Mouse (Mus musculus) lung, embryonic 15.5 days (tissue): ENCODE measurements around the gene Nfasc. TPM values are rescaled to one million over a fixed set of nuclear protein-coding genes. Genes with fewer than 3 reads are reported as not detected.

Experiments used
- ATAC-seq: fragments of 200-750 bp; cut with Nextera tagmentation; 2 replicates; pipeline ENCODE4 v1.8.0; 2017; ENCODE audit warnings: moderate number of reproducible peaks, borderline replicate concordance; ENCODE audit not compliant: low FRiP score, low TSS enrichment; ENCODE audit errors: extremely low read depth
- H3K27ac ChIP-seq: fragments of 300-500 bp; sonication (generic); 2 replicates; pipeline ENCODE4 v1.5.1; 2015; ENCODE audit warnings: moderate library complexity, mild to moderate bottlenecking, inconsistent platforms
- H3K27me3 ChIP-seq: fragments of 300-500 bp; sonication (generic); 2 replicates; pipeline ENCODE4 v1.6.1; 2015; ENCODE audit warnings: inconsistent platforms
- H3K36me3 ChIP-seq: fragments of 300-500 bp; sonication (generic); 2 replicates; pipeline ENCODE4 v1.6.1; 2015; ENCODE audit warnings: inconsistent platforms
- H3K4me1 ChIP-seq: fragments of 300-500 bp; sonication (generic); 2 replicates; pipeline ENCODE4 v1.6.1; 2015; ENCODE audit warnings: inconsistent platforms
- H3K4me2 ChIP-seq: fragments of 300-500 bp; sonication (generic); 2 replicates; pipeline ENCODE4 v1.6.1; 2015; ENCODE audit warnings: inconsistent platforms, mild to moderate bottlenecking, moderate library complexity
- H3K4me3 ChIP-seq: fragments of 300-500 bp; sonication (generic); 2 replicates; pipeline ENCODE4 v1.5.1; 2015; ENCODE audit warnings: mild to moderate bottlenecking, inconsistent platforms
- H3K9ac ChIP-seq: fragments of 300-500 bp; sonication (generic); 2 replicates; pipeline ENCODE4 v1.6.1; 2015; ENCODE audit warnings: inconsistent platforms
- H3K9me3 ChIP-seq: fragments of 300-500 bp; sonication (generic); 2 replicates; pipeline ENCODE4 v1.6.1; 2016; ENCODE audit warnings: inconsistent platforms
- WGBS: fragments of 180-500 bp; shearing (Covaris S2); methylation state at CpG from one replicate; pipeline ENCODE4 v1.1.7; 2015; 5-methylcytosine and 5-hydroxymethylcytosine counted together
- polyA plus RNA-seq: library from polyadenylated mRNA; unstranded; fragments of >200 nt; fragmentation: Nextera tagmentation; extraction: Ambion mirVana; gene quantifications from 2 replicates; pipeline ENCODE4 v1.2.1, GENCODE M21; 2015

The Nfasc gene
- polyA plus RNA-seq: 0.57 and 0.65 TPM in 2 replicates

DNA sequence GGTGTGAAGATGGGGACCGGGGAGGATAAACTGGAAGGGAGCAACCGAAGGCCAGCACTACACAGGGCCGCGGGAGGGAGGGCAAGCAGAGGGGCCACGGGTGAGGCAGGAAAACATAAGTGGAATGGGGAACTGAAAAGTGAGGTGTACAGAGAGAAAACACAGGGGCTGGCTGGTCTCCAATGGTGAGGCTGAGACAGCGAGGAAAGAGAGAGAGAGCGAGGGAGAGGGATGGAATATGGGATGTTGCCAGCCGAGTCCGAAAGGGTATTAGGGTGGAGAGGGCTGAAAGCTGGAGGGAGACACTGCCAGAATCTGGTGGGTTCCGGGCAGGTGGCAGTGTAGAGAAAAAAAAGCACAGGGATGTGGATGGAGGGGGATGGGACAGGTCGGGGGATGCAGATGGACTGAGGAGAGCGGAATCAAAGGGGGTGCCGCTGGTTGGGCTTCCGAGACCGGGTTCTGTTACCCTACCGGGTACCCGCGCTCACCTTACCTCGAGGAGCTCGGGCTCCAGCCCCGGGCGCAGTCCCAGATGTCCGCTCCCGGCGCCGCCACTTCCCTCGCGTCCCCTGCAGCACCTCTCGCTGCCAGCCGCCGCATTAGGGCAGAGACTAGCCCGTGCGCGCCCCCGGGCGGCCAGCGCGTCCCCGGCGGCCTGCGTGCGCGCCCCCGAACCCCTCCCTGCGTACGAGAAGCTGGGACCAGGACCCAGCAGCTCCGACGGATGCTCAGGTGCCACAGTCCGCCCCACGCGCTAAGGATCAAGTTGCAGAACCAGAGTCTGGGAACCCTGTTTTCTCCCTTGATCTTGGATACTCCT lies at the start of gene Nfasc:
Gene Nfasc (minus strand): TSS at position 623 of the 823 bp plus-strand sequence.
- Histone ChIP-seq H3K27me3 (peaks cover 53% of the 10 kb centered on the region), H3K9me3 (no peaks in the 10 kb centered on the region), H3K9ac (no peak within 1 kb of the TSS), H3K27ac (no peak within 1 kb of the TSS), H3K36me3 (no peaks in the 10 kb centered on the region), H3K4me3 (peak within 1 kb of the TSS; percentile 32), H3K4me1 (peaks cover 6% of the 10 kb centered on the region; the same call in 1 of the 2 replicates), H3K4me2 (peak within 1 kb of the TSS; percentile 61)
- ATAC-seq: peak; percentile 32; the same call in 1 of the 2 replicates
- WGBS: 4% methylated on average over 51 of the region's 51 CpGs

DNA sequence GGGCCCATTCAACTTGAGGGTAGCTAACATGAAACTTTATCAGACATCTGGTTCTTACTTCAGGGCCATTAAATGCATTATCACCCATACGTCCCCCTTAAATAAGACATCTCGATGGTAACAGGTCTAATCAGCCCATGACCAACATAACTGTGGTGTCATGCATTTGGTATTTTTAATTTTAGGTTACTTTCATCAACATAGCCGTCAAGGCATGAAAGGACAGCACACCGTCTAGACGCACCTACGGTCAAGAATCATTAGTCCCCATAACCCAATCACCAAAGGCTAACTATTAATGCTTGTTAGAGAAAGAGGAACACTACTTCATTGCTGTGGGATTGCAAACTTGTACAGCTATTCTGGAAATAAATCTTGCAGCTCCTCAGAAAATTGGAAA lies 49.5 kb upstream of the Nfasc start:
- Histone ChIP-seq H3K36me3 (no peaks in the 10 kb centered on the region), H3K4me1 (no peaks in the 10 kb centered on the region), H3K4me3 (no peak overlapping the region), H3K9me3 (no peaks in the 10 kb centered on the region), H3K9ac (no peak overlapping the region), H3K27me3 (no peaks in the 10 kb centered on the region), H3K4me2 (no peak overlapping the region), H3K27ac (no peak overlapping the region)
- ATAC-seq: no peak
- WGBS: 87% methylated on average over 6 of the region's 6 CpGs

DNA sequence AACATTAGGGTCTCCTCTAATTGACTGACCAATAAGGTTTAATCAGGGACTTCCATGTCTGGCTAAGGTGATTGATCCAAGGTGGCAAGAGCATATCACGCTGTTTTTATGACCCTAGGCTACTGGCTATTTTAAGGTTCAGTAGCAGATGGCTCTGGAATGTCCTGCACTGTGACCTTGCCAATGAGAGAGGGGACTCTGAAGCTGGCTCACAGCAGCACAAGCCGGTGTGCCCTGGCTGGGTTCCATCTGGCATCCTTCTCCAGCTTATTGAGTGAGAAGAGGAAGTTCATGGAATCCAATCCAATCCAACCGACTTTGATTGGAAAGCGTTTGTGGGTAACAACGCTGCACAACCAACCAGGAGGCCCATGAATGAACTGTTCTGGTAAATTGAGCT lies 45.3 kb upstream of the Nfasc start:
- no peak overlapping the region for H3K27ac ChIP-seq
- no peak overlapping the region for H3K9ac ChIP-seq
- ATAC-seq: no peak
- H3K4me1 ChIP-seq: no peaks in the 10 kb centered on the region
- H3K4me2 ChIP-seq: no peak overlapping the region
- 57% methylated on average over 5 of the region's 5 CpGs for WGBS
- H3K9me3 ChIP-seq: no peaks in the 10 kb centered on the region
- H3K27me3 ChIP-seq: no peaks in the 10 kb centered on the region
- H3K36me3 ChIP-seq: no peaks in the 10 kb centered on the region
- H3K4me3 ChIP-seq: no peak overlapping the region

DNA sequence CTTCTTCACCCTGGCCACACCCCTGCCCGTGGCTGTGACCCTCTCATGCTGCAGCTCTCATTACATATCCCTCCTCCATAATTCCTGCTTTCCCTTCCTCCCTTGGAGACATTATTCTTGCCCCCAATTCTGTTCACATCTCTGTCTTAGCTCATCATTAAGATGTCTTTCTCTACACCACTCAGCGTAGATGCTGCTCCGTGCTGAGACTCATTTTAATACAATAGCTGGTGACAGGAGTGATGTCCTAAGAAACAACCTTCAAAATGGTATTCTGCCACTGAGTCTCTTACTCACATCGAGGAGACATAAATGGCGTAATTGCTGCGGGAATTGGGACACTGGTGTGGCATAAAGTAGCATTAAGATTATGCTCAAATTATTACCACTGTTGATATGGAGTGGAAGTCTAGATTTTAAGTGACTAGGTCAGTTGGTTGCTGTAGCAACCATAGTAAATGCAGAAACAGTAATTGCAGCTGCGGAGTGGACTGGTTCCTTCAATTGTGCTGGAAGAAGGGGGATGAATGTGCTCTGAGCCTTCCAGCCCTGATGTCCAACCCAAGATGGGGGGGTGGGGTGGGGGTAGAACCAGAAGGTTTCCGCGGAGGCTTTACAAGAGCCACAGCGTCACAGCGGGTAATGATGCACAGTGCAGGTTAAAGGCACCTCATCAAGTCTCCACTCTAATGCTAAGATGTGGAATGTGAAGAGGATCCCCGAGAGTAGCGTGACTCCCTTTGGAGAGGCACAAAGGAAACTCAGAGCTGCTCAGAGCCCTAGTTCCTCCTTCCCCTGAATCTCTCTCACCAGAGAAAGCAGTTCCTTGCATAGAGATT lies 40.2 kb upstream of the Nfasc start:
- Histone ChIP-seq H3K4me2 (no peak overlapping the region), H3K9me3 (no peaks in the 10 kb centered on the region), H3K4me1 (no peaks in the 10 kb centered on the region), H3K27me3 (no peaks in the 10 kb centered on the region), H3K4me3 (no peak overlapping the region), H3K9ac (no peak overlapping the region), H3K36me3 (no peaks in the 10 kb centered on the region), H3K27ac (no peak overlapping the region)
- no peak for ATAC-seq
- WGBS: 68% methylated on average over 13 of the region's 13 CpGs

DNA sequence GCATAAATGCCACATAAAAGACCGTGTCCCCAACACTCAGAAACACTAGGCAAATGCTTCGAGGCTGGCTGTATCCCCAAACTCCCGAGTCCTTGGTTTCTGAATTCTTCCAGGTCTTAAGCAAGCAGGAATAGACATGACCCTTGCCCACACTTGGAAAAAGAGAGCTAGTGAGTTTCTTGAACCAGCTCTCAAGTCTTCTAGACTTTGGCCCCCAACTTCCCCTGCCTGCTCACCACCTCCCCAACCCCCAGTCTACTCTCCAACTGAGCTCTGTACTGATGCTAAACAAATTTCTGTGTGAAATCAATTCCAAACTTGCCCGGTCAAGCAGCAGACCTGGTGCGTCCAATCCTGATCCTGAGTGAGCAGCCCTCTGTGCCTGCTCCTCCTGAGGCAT lies 39.4 kb upstream of the Nfasc start:
- Histone ChIP-seq H3K27me3 (no peaks in the 10 kb centered on the region), H3K4me1 (no peaks in the 10 kb centered on the region), H3K27ac (no peak overlapping the region), H3K9ac (no peak overlapping the region), H3K4me3 (no peak overlapping the region), H3K4me2 (no peak overlapping the region), H3K9me3 (no peaks in the 10 kb centered on the region), H3K36me3 (no peaks in the 10 kb centered on the region)
- ATAC-seq: no peak
- 78% methylated on average over 5 of the region's 5 CpGs for WGBS

DNA sequence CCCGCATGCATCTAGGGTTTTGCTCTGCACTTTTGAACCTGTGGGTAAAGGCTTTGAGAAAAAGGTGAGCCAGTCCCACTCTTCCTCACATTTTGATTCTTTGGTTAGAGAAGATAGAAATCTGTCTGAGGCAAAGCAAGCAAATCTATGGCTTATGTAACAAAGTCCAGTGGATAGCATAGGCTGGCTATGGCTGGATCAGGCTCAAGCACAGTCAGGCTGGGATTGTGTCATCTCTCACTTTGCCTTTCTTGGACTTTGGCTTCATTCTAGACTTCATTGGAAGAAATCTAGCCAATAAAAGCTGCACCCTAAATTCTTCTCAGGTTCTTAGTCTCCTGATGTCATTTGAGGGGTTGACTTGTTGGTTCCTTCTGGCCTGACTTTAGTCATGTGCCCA lies 38.7 kb upstream of the Nfasc start:
- H3K9me3 ChIP-seq: no peaks in the 10 kb centered on the region
- H3K36me3 ChIP-seq: no peaks in the 10 kb centered on the region
- H3K4me3 ChIP-seq: no peak overlapping the region
- 85% methylated on average over 1 of the region's 1 CpGs for WGBS
- no peak for ATAC-seq
- no peak overlapping the region for H3K9ac ChIP-seq
- no peak overlapping the region for H3K4me2 ChIP-seq
- no peak overlapping the region for H3K27ac ChIP-seq
- H3K27me3 ChIP-seq: no peaks in the 10 kb centered on the region
- no peaks in the 10 kb centered on the region for H3K4me1 ChIP-seq

DNA sequence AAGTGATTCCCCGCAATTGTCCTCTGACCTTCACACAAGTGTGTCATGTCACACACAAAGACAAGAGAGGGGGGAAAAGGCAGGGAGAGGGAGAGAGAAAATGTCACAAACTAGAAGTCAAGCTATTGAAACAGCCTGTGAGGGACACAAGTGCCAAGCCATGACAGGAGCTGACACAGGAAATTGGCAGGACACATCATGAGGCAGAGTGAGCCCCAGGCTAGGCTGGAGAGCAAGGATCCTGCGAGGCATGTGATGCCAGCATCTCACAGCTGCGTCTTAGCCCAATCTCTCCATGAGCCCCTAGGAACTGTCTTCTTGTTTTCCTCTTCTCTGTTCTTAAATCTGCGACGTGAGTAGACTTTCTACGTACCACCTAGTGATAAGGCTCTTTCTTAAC lies 33.4 kb upstream of the Nfasc start:
- 69% methylated on average over 6 of the region's 6 CpGs for WGBS
- H3K27ac ChIP-seq: no peak overlapping the region
- no peaks in the 10 kb centered on the region for H3K9me3 ChIP-seq
- no peaks in the 10 kb centered on the region for H3K36me3 ChIP-seq
- H3K9ac ChIP-seq: no peak overlapping the region
- no peak overlapping the region for H3K4me2 ChIP-seq
- no peak for ATAC-seq
- H3K4me3 ChIP-seq: no peak overlapping the region
- no peaks in the 10 kb centered on the region; the same call in 1 of the 2 replicates for H3K27me3 ChIP-seq
- H3K4me1 ChIP-seq: no peaks in the 10 kb centered on the region

DNA sequence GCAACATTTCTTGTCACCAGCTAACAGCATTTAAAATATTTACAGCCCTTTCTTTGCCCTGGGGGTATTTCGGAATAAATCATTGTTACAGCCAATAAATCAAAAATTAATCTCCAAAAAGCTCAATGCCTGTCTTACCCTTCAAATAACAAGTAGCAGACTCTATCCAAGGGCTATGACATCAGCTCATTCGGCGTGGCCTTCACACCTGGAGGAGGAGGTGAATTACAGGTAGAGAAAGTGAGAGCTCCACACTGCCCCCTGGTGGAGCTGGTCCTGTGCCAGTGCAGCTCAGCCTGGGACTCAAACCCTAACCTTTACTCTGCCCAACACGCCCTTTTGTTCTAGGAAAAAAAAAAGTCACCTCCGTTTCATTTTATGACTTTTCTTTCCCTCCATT lies 29.8 kb upstream of the Nfasc start:
- no peaks in the 10 kb centered on the region for H3K36me3 ChIP-seq
- H3K27me3 ChIP-seq: no peaks in the 10 kb centered on the region; the same call in 1 of the 2 replicates
- peaks cover 3% of the 10 kb centered on the region; the same call in 1 of the 2 replicates for H3K4me1 ChIP-seq
- WGBS: 20% methylated on average over 5 of the region's 5 CpGs
- no peak overlapping the region for H3K4me3 ChIP-seq
- no peak overlapping the region for H3K9ac ChIP-seq
- no peak overlapping the region for H3K27ac ChIP-seq
- no peaks in the 10 kb centered on the region for H3K9me3 ChIP-seq
- ATAC-seq: no peak
- no peak overlapping the region for H3K4me2 ChIP-seq

DNA sequence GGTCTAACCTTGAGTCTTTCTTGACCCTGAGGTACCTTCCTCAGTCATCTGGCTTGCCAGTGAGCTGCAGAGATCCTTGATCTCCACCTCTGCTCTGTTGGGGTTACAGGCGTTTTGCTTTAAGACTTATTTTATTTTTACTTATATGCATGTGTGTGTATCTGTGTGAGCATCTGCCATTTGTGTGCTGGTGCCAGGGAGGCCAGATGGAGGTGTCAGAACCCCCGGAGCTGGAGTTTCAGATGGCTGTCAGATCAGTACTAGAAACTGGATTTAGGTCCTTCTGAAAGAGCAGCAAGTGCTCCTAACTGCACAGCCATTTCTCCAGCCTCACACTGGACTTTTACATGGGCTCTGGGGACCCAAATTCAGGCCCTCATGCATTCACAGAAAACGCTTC lies 28.0 kb upstream of the Nfasc start:
- no peaks in the 10 kb centered on the region for H3K36me3 ChIP-seq
- H3K9ac ChIP-seq: no peak overlapping the region
- H3K4me1 ChIP-seq: peaks cover 15% of the 10 kb centered on the region
- H3K4me2 ChIP-seq: no peak overlapping the region
- WGBS: 57% methylated on average over 3 of the region's 3 CpGs
- no peak for ATAC-seq
- H3K27ac ChIP-seq: no peak overlapping the region
- H3K9me3 ChIP-seq: no peaks in the 10 kb centered on the region
- H3K4me3 ChIP-seq: no peak overlapping the region
- H3K27me3 ChIP-seq: no peaks in the 10 kb centered on the region; the same call in 1 of the 2 replicates

DNA sequence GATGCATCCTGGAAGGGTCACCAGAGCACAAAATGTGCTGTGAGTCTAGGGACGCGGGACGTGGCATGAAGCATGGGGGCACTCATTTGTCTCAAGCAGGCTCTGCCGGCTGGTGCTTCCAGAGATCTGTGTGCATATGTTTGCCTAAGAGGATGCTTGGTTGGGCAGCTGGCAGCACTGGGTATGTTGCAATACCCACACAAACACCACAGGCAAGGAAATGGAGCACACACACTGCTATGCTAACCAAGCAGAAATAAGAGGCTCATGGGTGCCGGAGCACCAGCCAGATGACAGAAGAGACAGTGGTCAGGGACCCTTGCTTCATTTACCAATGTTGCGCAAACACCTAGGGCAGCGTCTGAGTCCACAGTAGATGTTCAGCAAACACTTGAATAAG lies 25.8 kb upstream of the Nfasc start:
- no peaks in the 10 kb centered on the region; the same call in 1 of the 2 replicates for H3K27me3 ChIP-seq
- no peak for ATAC-seq
- peaks cover 15% of the 10 kb centered on the region for H3K4me1 ChIP-seq
- H3K9me3 ChIP-seq: no peaks in the 10 kb centered on the region
- H3K9ac ChIP-seq: no peak overlapping the region
- H3K4me2 ChIP-seq: no peak overlapping the region
- WGBS: 72% methylated on average over 7 of the region's 7 CpGs
- H3K27ac ChIP-seq: no peak overlapping the region
- no peaks in the 10 kb centered on the region for H3K36me3 ChIP-seq
- H3K4me3 ChIP-seq: no peak overlapping the region

DNA sequence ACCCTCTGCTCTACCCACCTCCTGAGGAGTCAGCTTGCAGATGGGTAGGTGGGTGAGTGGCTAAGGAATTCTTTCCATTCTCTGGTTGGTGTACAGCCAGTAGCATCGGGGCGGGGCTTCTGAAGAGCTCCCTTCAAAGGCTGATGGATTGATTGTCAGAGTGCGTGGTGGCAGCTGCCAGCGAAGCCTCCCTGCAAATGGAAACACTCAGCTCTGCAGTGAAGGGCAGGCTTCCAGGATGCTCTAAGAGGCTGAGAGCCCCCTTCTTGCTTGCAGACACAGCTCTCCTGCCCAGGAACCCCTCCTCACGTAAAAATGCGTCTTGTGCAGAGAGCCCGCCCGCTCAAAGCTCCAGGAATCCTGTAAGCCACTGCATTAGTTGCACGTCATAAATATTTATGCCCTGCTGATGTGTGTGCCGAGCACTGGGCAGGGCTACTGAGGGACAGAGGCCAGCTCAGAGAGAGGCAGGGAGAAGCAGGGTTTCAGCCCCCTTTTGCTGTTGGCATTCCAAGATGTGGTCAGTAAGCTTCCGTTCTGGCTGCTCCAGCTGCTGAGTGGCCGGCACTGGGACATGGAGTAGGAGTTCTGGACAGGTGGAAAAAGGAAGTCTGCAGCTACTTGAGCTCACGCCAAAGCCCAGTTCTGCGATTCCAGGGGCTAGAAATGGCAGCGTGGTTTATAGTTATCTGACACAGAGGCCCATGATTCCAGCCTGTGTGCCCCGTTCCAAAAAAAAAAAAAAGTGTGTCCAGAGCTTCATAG lies 24.5 kb upstream of the Nfasc start:
- Histone ChIP-seq H3K27me3 (no peaks in the 10 kb centered on the region; the same call in 1 of the 2 replicates), H3K4me1 (peaks cover 15% of the 10 kb centered on the region), H3K9me3 (no peaks in the 10 kb centered on the region), H3K27ac (no peak overlapping the region), H3K4me3 (no peak overlapping the region), H3K9ac (no peak overlapping the region), H3K36me3 (no peaks in the 10 kb centered on the region), H3K4me2 (peak overlapping the region; percentile 30)
- ATAC-seq: peak; percentile 62; the same call in 1 of the 2 replicates
- WGBS: 13% methylated on average over 16 of the region's 16 CpGs
